Mouse (Mus musculus) lung, embryonic 14.5 days (tissue): ENCODE measurements around the gene Sipa1l1. TPM values are rescaled to one million over a fixed set of nuclear protein-coding genes. Genes with fewer than 3 reads are reported as not detected.

ENCODE experiments used
- ATAC-seq: fragments of 200-750 bp; cut with Nextera tagmentation; 2 replicates; pipeline ENCODE4 v1.8.0; 2017; ENCODE audit warnings: mild to moderate bottlenecking, moderate TSS enrichment, moderate library complexity; ENCODE audit not compliant: insufficient read depth
- DNase-seq: peaks from one replicate; pipeline ENCODE4 v3.0.0-alpha.2; 2015
- H3K27ac ChIP-seq: fragments of 300-500 bp; sonication (generic); 2 replicates; pipeline ENCODE4 v1.5.1; 2014; ENCODE audit warnings: low read depth, mild to moderate bottlenecking, moderate library complexity
- H3K27me3 ChIP-seq: fragments of 300-500 bp; sonication (generic); 2 replicates; pipeline ENCODE4 v1.6.1; 2014; ENCODE audit warnings: low read length, control low read depth; ENCODE audit not compliant: insufficient read depth
- H3K36me3 ChIP-seq: fragments of 300-500 bp; sonication (generic); 2 replicates; pipeline ENCODE4 v1.6.1; 2014; ENCODE audit warnings: control low read depth; ENCODE audit not compliant: insufficient read depth
- H3K4me1 ChIP-seq: fragments of 300-500 bp; sonication (generic); 2 replicates; pipeline ENCODE4 v1.6.1; 2014; ENCODE audit warnings: antibody characterized with exemption, control low read depth; ENCODE audit not compliant: insufficient read depth
- H3K4me2 ChIP-seq: fragments of 300-500 bp; sonication (generic); 2 replicates; pipeline ENCODE4 v1.6.1; 2014; ENCODE audit warnings: mild to moderate bottlenecking
- H3K4me3 ChIP-seq: fragments of 300-500 bp; sonication (generic); 2 replicates; pipeline ENCODE4 v1.5.1; 2014; ENCODE audit warnings: low read depth, low read length
- H3K9ac ChIP-seq: fragments of 300-500 bp; sonication (generic); 2 replicates; pipeline ENCODE4 v1.6.1; 2014
- H3K9me3 ChIP-seq: fragments of 300-500 bp; sonication (generic); 2 replicates; pipeline ENCODE4 v1.6.1; 2016; ENCODE audit warnings: low read depth, low read length, control low read depth
- CTCF ChIP-seq: IDR thresholded peaks from 2 replicates; pipeline ENCODE4 v1.5.1; 2016; ENCODE audit warnings: antibody characterized with exemption, low read depth
- WGBS: fragments of 180-500 bp; shearing (Covaris S2); extraction: QIAGEN DNeasy Blood & Tissue Kit; methylation state at CpG from one replicate; pipeline ENCODE4 v1.1.7; 2014; 5-methylcytosine and 5-hydroxymethylcytosine counted together
- polyA plus RNA-seq: library from polyadenylated mRNA; unstranded; fragments of >200 nt; fragmentation: Nextera tagmentation; extraction: Ambion mirVana; gene quantifications from 2 replicates; pipeline ENCODE4 v1.2.1, GENCODE M21; 2014

Sipa1l1 gene
- polyA plus RNA-seq, 1 experiment from 2014 or later: 30.5 TPM

GRCm38 (mm10) chr12:82353660-82354059, 184.5 kb downstream of the Sipa1l1 start:
- H3K9ac ChIP-seq: no peak overlapping the region
- H3K4me1 ChIP-seq: peaks cover 14% of the 10 kb centered on the region
- no peak overlapping the region for H3K4me3 ChIP-seq
- no peak for TF ChIP-seq CTCF
- no peaks in the 10 kb centered on the region for H3K27me3 ChIP-seq
- no peak overlapping the region for H3K27ac ChIP-seq
- peaks cover 4% of the 10 kb centered on the region; the same call in 1 of the 2 replicates for H3K36me3 ChIP-seq
- ATAC-seq: no peak
- no peak overlapping the region for H3K4me2 ChIP-seq
- no peaks in the 10 kb centered on the region for H3K9me3 ChIP-seq
- 45% methylated on average over 2 of the region's 2 CpGs for WGBS
- no peak for DNase-seq

- no peak for DNase-seq
- no peak for TF ChIP-seq CTCF
- WGBS: 60% methylated on average over 10 of the region's 10 CpGs
- peak overlapping the region; percentile 10; the same call in 1 of the 2 replicates for H3K27ac ChIP-seq
- H3K9ac ChIP-seq: no peak overlapping the region
- peaks cover 4% of the 10 kb centered on the region; the same call in 1 of the 2 replicates for H3K36me3 ChIP-seq
- no peak overlapping the region for H3K4me2 ChIP-seq
- no peak for ATAC-seq
- no peaks in the 10 kb centered on the region for H3K27me3 ChIP-seq
- no peak overlapping the region for H3K4me3 ChIP-seq
- H3K4me1 ChIP-seq: peaks cover 13% of the 10 kb centered on the region
- no peaks in the 10 kb centered on the region for H3K9me3 ChIP-seq
These were observed 186.5 kb downstream of the Sipa1l1 start for GRCm38 (mm10) chr12:82355419-82356149.

GRCm38 (mm10) chr12:82356476-82356875, 187.4 kb downstream of the Sipa1l1 start:
- 51% methylated on average over 2 of the region's 2 CpGs for WGBS
- Histone ChIP-seq H3K27ac (no peak overlapping the region), H3K4me2 (no peak overlapping the region), H3K36me3 (peaks cover 4% of the 10 kb centered on the region; the same call in 1 of the 2 replicates), H3K27me3 (no peaks in the 10 kb centered on the region), H3K9ac (no peak overlapping the region), H3K4me3 (no peak overlapping the region), H3K4me1 (0 out of 2 replicates have a peak, but pooled peaks cover 7% of the 10 kb centered on the region), H3K9me3 (no peaks in the 10 kb centered on the region)
- DNase-seq: no peak
- ATAC-seq: no peak
- no peak for TF ChIP-seq CTCF

GRCm38 (mm10) chr12:82357431-82357830, 188.3 kb downstream of the Sipa1l1 start:
- H3K27me3 ChIP-seq: no peaks in the 10 kb centered on the region
- DNase-seq (no peak), ATAC-seq (no peak)
- no peak overlapping the region for H3K4me2 ChIP-seq
- no peak overlapping the region for H3K27ac ChIP-seq
- 79% methylated on average over 5 of the region's 5 CpGs for WGBS
- no peak overlapping the region for H3K9ac ChIP-seq
- no peak for TF ChIP-seq CTCF
- H3K9me3 ChIP-seq: no peaks in the 10 kb centered on the region
- H3K36me3 ChIP-seq: peaks cover 4% of the 10 kb centered on the region; the same call in 1 of the 2 replicates
- 0 out of 2 replicates have a peak, but pooled peaks cover 7% of the 10 kb centered on the region for H3K4me1 ChIP-seq
- no peak overlapping the region for H3K4me3 ChIP-seq

- WGBS: 89% methylated on average over 9 of the region's 9 CpGs
- no peak overlapping the region for H3K4me3 ChIP-seq
- H3K36me3 ChIP-seq: peaks cover under 1% of the 10 kb centered on the region; the same call in 1 of the 2 replicates
- H3K4me1 ChIP-seq: no peaks in the 10 kb centered on the region
- no peak overlapping the region for H3K27ac ChIP-seq
- no peaks in the 10 kb centered on the region for H3K27me3 ChIP-seq
- no peaks in the 10 kb centered on the region for H3K9me3 ChIP-seq
- no peak for TF ChIP-seq CTCF
- DNase-seq: no peak
- no peak for ATAC-seq
- H3K4me2 ChIP-seq: no peak overlapping the region
- H3K9ac ChIP-seq: no peak overlapping the region
These were observed 193.7 kb downstream of the Sipa1l1 start for GRCm38 (mm10) chr12:82362796-82363195.

GRCm38 (mm10) chr12:82364186-82364585, 195.1 kb downstream of the Sipa1l1 start:
- H3K4me2 ChIP-seq: no peak overlapping the region
- DNase-seq (no peak), ATAC-seq (no peak)
- no peak for TF ChIP-seq CTCF
- H3K27ac ChIP-seq: no peak overlapping the region
- no peaks in the 10 kb centered on the region for H3K4me1 ChIP-seq
- no peak overlapping the region for H3K4me3 ChIP-seq
- 86% methylated on average over 7 of the region's 7 CpGs for WGBS
- no peaks in the 10 kb centered on the region for H3K27me3 ChIP-seq
- H3K9me3 ChIP-seq: no peaks in the 10 kb centered on the region
- no peak overlapping the region for H3K9ac ChIP-seq
- no peaks in the 10 kb centered on the region for H3K36me3 ChIP-seq

GRCm38 (mm10) chr12:82365276-82365875, 196.3 kb downstream of the Sipa1l1 start:
- no peak for TF ChIP-seq CTCF
- WGBS: 41% methylated on average over 5 of the region's 5 CpGs
- ATAC-seq: no peak
- no peak for DNase-seq
- no peak overlapping the region for H3K27ac ChIP-seq
- no peak overlapping the region for H3K4me3 ChIP-seq
- no peak overlapping the region for H3K4me2 ChIP-seq
- no peaks in the 10 kb centered on the region for H3K4me1 ChIP-seq
- H3K36me3 ChIP-seq: no peaks in the 10 kb centered on the region
- H3K9me3 ChIP-seq: no peaks in the 10 kb centered on the region
- H3K27me3 ChIP-seq: no peaks in the 10 kb centered on the region
- no peak overlapping the region for H3K9ac ChIP-seq
